Mouse (Mus musculus): Measurements from ENCODE around the gene Mthfd1l. TPM values are rescaled to one million over a fixed set of nuclear protein-coding genes. Genes with fewer than 3 reads are reported as not detected.
A peak's percentile ranks its signal among the peaks of the same experiment; 100 is the strongest.
"Not testable (repeated sequence)": the region's sequence is repeated elsewhere in the genome, so short reads cannot be mapped to it uniquely, and the experiment has no call there.

Mthfd1l gene
- total RNA-seq, 2 experiments from 2014 or later: 10.9 to 11.2 TPM

DNA sequence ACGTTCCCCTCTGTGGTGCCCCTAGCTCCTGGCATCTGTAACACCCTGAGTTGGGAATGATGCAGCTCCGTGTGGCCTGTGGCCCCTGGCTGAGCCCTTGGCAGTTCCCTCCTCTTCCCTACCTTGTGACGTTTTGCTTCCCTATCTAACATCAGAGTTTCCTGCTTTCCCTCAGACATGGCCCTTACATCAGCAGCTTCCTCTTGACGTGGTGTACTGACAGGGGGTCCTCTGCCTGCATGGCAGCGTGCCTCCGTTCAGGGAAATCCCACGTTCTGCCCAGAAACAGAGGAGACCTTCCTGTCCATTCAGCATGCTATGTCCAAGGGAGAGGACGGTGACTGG lies 138.8 kb downstream of the Mthfd1l start:
- intact Hi-C loops (cut with DNase I): no loop called here
- DNase-seq: no peak

DNA sequence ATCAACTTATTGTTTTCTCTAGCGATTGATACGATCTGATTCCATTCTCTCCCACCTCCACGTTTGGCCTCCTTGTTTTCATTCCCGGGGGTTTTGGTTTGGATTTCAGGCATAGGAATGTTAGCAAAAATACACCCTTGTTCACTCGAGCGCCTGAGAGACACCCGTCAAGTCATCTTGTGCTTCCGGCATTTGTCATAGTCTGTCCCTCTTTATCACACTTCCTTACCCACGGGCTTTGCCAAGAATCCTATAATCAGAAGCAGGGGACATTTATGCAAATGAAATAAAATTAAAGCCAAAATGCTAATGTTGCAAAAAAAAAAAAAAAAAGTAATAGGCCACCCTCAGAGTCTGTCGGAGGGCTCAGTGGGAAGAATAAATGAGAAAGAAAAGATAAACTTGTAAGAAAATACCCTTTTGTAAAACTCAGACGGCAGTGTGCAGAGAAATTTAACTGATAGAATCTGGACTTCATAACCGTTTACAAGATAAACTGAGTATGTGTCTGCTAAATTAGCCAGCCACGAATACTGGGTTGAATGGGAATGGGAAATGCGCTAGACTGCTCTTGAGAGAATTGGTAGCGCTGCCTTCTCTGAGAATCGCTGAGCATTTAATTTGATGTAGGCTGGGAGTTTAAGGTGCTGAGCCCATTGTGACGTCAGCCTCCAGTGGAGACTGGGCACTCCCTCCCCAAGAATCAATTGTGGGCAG lies 139.9 kb downstream of the Mthfd1l start:
- intact Hi-C loops (cut with DNase I): no loop called here
- no peak for DNase-seq

DNA sequence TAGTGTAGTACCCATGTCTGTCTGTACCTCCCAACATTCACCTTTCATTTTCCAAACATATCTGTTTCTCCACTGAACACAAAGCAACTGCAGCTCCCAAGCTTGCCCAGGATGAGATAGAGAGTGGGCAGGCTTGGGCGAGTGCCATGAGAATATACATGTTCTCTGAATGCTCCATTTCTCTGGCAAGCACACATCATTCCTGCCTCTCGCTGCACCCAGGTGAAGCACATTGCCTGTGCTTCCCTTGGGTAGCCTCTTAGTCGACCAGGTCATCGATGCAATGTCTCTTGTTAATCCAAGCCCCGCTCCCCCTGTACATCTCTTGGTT lies 140.4 kb downstream of the Mthfd1l start:
- intact Hi-C loops (cut with DNase I): no loop called here
- no peak for DNase-seq

DNA sequence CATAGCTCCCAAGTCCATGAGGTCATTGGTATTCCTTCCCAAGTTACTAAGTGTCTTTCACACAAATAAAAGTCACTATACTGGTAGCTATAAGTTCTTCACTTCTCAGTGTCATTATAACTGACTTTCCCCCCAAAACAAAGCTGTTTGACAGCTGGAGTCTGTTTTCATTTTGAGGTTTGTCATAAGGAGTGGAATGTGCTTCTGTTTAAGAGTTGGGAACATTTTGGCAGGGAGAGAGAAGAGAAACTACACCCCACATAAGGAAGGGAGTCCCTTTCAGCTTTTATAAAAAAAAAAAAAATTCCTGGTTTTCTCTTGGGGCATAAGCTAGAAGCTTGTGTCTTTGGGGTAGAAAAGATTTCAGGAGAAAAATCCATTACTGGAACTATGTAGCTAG lies 143.7 kb downstream of the Mthfd1l start:
- no peak for DNase-seq
- intact Hi-C loops (cut with DNase I): no loop called here

DNA sequence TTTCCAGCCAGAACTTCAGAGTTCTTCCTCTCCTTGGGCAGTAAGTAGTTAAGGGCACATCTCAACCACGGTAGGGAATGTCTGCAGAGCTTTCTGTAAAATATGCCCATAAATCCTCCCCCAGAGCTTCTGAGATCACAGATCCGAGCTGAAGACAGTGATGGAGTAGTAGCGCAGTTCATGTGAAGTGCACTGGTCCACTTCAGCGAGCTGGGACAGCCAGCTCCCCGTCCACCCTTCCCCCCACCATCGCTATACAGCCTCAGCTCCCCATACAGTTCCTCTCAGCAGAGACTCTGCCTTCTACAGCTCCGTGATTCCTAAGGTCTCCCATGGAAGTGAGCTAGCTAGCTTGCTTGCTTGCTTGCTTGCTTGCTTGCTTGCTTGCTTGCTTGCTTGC lies 144.2 kb downstream of the Mthfd1l start:
- intact Hi-C loops (cut with DNase I): no loop called here
- no peak for DNase-seq

DNA sequence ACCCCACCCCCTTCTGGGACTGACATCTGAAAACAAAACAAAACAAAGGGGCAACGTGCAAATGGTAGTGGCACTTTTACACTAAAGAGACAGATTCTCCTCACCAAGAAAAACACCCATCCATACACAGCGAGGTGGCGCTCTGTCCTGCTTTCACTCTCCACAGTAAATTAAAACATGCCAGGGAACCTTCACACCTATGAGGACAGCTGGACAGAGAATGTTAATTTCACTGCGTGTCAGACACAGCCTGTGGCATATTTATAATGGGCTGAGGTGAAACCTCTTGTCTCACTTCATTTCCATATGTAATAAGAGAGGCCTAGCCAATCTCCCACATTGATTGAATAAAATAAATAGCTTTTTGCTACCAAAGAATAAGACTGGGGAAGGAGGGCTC lies 146.4 kb downstream of the Mthfd1l start:
- no peak for DNase-seq
- intact Hi-C loops (cut with DNase I): no loop called here

DNA sequence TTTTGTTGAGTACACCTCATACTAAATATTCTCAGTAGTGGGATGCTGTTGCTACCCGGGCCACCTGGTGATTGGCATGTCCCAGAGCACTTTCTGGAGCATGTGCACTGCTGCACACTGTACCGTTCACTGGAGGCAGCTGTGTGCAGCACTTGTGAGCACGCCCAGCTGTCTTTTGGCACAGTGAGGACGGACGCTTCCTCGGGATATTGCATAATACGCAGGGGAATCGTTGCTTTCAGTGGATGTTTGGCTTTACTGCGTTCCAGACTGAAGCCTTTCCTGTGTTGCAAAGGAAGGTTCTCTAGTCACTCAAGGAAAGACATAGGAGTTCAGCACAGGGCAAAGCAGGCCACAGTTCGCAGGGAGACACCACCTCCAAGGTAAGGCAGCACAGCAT lies 147.8 kb downstream of the Mthfd1l start:
- intact Hi-C loops (cut with DNase I): no loop called here
- no peak for DNase-seq

DNA sequence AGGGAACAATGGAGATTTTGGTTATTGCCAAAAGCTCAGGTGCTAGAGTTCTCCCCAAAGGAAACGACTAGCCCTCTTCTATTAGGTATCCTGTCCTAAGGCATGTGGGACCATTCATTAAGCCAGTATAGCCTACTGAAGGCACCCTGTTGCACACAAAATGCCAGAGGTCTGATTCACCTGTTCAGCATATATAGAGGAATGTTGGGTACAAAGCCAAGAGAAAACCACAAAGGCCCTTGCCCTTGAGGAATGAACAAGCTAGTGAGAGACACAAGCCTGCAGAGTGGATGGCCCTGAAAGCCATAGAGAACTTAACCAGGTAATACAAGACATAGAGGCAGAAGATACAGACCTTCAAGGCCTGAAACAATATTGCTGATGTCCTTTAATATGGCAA lies 148.3 kb downstream of the Mthfd1l start:
- intact Hi-C loops (cut with DNase I): no loop called here

DNA sequence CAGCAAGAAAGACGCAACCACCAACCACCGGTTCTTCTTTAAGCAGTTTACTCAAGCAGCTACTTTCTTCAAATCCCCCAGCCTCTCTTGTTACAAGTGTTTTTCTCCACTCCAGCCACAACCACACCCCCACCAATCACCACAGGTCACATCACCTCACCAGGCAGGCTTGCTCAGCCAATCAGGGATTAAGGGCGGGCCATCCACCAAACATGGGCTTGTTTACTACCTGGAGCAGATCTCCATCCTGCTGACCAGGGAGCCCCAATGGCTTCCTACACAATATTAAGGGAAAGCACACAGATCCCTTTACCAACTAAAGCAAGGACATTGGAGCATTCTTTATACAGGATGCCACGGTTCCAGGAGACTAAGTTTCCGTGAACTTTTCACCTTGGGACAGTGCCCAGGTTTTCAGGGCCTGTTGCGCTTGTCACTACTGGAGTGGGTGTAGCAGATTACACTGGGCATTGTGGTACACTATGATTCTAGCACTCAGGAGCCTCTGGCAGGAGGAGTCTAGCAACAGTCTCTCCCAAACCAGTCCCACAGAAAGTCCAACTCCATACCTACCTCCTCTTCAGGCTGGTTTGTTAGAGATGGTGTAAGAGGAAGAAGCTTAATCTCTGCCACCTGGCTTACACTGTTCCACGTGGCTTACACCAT lies 150.5 kb downstream of the Mthfd1l start:
- DNase-seq; intact Hi-C loops (cut with DNase I): not testable (repeated sequence)

More for the DNA sequence above, 148.3 kb downstream of the Mthfd1l start:
- no peak for DNase-seq

DNA sequence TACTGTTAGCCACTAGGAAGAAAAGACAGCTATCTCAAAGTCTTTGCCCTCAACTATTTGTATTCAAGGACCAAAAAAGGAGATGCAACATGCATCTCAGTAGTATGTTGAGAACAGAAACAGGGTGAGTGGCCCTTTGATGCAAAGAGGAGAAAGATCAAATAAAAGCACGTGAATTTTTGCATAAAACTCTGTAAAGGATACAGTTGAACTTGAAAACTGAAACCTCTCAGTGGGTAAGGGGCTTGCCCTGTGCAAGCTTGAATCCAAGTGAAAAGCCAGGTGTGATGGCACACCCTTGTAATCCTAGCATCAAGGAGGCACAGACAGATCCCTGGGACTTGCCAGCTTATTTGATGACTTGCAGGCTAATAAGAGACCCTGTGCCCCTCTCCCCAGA lies 151.2 kb downstream of the Mthfd1l start:
- intact Hi-C loops (cut with DNase I): no loop called here
- DNase-seq: no peak

DNA sequence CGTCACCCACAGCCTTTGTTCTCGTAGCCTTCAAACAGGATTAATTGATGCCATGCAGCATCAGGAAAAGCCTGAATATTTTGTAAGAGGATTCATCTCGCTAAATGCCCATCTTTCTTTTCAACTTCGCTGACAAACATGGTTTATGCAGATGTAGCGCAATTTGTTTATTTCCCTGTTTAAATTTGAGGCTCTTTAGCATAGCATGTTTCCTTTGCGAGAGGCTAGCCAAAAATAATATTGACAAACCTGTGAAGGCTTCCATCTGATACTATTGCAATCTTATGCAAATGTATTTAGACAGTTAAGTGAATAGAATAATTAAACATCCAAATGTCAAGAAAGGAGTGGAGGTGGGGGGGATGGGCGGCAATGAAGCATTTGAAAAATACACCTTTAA lies 152.3 kb downstream of the Mthfd1l start:
- intact Hi-C loops (cut with DNase I): no loop called here
- no peak for DNase-seq

DNA sequence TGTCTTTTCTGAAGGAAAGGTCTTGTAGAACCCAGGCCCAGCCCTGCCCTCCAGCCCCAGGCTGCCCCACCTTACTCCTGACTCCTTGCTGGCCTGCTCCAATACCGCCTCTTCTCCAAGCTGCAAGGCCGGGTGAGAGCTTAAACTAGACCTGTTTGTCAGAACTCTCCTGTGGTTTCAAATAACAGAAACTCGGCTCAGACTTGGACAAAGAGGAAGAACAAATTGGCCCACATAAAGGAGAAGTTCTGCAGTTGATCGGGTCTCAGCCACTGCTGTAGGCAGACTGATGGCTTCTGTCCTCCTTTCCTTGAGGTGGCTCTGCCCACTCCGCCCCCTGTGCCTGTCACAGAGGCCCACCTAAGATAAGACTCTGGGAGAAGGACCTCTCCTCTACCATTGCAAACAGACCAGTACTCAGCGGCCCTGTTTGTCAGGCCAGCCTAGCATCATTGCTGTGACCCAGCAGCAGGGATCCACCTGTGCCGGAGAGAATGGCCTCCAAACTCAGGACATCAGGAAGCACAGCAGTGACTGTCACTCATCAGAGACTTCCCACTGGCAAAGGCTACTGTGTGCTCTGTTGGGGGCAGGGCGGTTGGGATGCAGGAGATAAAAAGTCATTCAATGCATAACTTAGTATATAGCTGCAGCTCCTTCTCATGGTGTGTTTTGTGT lies 153.6 kb downstream of the Mthfd1l start:
- intact Hi-C loops (cut with DNase I): no loop called here

DNA sequence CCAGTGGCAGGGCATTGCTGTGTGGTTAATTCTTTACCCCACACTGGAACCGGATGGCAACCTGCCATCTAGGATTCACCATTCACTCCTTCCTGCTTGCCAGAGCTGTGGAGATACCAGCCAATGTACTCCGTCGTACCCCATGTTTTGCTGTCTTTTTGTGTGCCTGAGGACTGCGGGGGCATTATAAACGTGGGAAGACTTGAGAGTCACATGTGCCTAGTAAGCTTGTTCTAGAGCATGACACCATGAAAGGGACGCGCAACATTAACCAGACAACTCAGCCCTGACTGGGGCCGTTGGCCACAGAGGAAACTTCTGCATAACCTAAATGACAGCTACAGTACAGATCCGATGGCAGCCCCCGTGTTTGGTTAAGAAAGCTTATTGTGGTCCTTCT lies 155.5 kb downstream of the Mthfd1l start:
- intact Hi-C loops (cut with DNase I): no loop called here
- DNase-seq: no peak

More for the DNA sequence above, 153.6 kb downstream of the Mthfd1l start:
- DNase-seq: no peak

DNA sequence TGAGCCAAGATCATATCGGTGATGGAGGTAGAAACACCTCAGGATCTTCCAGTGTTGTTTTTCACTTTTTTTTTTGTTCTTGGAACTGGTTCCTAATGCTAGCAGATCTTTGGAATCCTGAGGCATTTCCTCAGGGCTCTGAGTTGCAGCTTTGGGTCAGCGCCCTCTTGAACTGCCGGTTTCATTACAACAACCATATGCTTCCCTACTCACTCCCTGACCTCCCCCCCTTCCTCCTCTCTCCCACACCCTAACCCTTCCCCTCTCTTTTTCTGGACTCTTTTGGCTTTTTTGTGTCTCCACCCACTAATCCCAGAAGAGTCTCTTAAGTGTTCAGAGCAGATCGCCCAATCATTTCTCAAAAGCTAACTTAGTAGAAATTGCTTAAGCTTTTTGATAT lies 156.0 kb downstream of the Mthfd1l start:
- intact Hi-C loops (cut with DNase I): no loop called here
- DNase-seq: no peak

DNA sequence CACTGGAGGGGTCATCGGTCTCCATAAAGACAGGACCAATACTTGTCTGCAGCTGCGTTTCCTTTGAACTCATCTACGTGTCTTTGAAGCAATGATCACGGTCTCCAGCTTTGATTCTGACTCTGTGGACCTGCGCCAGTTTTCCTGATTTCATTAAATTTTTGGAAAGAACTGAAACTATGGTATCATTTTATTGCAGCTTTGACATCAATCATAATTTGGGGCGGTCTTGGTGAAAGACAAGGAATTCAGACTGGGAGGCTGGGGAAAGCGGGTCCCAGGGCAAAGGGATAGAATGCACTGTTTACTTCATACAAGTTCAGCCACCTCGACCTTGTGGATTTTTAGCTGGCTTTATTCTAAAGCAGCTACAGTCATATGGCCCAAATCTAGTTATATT lies 156.5 kb downstream of the Mthfd1l start:
- DNase-seq: no peak
- intact Hi-C loops (cut with DNase I): no loop called here

DNA sequence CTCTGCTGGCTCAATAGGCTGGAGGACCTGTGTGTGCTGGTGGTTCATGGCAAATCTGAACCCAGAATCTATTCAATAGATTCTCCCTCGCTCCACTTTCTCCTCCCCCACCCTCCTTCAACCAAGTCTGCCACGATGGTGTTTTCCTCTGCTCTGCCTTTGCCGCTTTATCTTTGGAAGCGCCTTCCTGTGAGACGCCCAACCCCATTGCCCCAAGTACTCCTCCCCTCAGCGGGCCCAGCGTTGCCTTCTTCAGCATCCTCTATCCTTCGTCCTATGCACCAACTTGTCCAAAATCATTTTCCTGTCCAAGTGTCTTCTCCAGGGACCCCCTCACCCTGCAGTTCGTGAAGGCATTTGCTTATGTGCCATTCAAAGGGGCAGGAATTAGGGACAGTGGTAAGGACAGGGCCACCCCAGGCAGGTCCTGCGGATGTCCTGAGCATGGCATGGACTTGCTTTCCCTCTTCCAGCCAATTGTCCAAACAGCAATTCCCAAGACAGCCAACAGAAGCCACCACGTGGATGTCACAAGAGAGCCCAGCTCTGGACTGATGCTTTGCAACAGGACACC lies 157.2 kb downstream of the Mthfd1l start:
- DNase-seq: no peak
- intact Hi-C loops (cut with DNase I): no loop called here

DNA sequence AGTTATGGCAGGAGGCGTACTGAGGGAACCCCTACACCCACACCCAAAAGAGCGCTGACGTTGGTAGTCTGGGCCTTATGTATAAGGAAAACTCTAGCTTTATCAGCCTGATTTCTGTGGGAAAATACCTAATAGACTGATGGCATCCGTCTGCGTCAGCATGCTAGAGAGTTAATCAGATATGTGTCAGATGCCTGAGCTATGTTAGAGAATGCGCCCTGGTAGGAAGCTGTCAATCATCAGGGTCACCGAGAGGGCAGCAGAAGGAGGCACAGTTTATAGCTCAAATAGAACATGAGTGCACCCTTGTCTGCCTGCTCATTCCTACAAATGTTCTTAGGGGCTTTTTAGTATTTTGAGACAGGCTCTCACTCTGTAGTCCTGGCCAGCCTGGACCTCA lies 159.8 kb downstream of the Mthfd1l start:
- intact Hi-C loops (cut with DNase I): no loop called here

DNA sequence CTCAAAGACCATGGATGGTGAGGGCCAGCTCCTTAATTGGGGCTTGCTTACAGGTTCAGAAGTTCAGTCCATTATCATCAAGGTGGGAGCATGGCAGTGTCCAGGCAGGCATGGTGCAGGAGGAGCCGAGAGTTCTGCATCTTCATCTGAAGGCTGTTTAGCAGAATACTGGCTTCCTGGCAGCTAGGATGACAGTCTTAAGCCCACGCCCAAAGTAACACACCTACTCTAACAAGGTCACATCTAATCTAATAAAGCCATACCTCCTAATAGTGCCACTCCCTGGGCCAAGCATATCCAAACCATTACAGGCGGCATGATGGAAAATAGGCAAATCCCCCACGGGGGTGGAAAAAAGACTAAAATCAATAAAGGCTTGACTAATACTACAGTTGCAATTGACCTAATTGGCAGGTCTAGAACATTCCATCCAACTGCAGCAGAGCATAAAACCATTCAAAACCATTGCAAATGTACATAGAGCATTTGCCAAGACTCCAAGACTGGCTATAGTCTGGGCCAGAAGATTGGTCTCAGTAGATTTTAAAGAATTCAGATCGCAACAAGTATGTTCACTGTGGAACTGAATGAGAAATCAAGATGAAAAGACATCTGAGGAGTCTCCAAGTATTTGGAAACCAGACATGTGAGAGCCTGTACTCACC lies 162.3 kb downstream of the Mthfd1l start:
- no peak for DNase-seq
- intact Hi-C loops (cut with DNase I): no loop called here

More for the DNA sequence above, 159.8 kb downstream of the Mthfd1l start:
- no peak for DNase-seq

DNA sequence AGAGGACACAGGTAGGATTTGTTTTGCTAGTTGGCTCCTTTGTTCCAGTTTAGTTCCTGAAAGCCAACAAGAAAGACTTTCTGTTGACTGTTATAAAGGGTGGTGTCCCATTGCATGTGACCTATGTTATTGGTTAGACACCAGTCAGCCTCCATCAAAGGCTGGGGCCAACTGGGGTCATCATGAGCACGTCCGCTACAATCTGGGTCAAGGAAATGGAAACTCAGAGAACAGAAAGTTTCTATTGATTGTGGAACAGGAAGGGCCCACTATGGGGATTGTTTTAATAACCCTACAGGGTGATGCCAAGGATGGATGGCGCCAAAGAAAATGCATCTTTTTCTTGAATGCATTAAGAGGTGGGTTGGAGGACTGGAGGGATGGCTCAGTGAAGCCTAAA lies 166.6 kb downstream of the Mthfd1l start:
- no peak for DNase-seq
- intact Hi-C loops (cut with DNase I): no loop called here

DNA sequence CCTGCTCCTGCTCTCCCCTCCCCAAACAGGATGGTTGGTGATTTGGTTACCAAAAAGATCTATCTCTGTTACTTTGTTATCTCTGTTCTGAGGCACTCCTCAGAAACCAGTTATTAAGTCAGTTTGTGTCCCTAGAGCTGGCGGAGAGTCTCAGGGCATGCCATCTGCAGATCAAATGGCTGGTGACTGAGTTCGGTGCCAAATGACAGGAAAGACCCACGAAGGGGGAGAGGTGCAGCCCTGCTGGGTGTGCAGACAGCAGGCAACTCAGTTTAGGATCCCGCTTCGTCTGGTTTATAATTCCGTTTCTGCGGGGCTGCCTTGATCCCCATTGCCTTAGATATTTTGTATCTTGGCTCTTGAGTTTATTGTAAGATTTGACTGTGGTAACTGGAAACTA lies 168.8 kb downstream of the Mthfd1l start:
- intact Hi-C loops (cut with DNase I): no loop called here
- DNase-seq: peak; percentile 66

DNA sequence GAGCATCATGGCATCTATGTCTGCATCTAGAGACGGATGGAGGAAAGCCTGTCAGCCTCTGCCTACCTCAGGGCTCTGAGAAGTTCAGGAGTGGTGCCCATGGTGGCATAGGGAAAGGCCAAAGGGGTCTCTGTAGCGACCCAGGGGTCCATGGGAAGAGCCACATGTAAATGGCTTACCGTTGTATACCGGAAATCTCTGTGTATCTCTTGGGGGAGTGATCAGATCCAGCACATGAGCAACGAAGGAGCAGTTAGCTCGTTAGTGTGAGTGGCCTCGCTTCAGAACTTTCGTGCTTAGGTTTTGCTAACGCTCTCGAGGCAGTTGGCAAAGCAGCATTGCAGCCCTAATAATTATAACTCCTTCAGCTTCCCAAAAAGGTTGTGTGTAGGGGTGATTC lies 169.9 kb downstream of the Mthfd1l start:
- DNase-seq: no peak
- intact Hi-C loops (cut with DNase I): no loop called here

Data from left cerebral cortex, postnatal 4 days (tissue).